Mouse (Mus musculus): Measurements from ENCODE around the gene Scube2.

Gene Scube2

GRCm38 (mm10) chr7:109795564-109795963, 69.9 kb downstream of the Scube2 start:
- no peak for DNase-seq (ENCODE audit: low read depth)

GRCm38 (mm10) chr7:109794556-109794955, 70.9 kb downstream of the Scube2 start:
- DNase-seq (ENCODE audit: low read depth): no peak

GRCm38 (mm10) chr7:109792759-109793158, 72.7 kb downstream of the Scube2 start:
- no peak for DNase-seq (ENCODE audit: low read depth)

DNA sequence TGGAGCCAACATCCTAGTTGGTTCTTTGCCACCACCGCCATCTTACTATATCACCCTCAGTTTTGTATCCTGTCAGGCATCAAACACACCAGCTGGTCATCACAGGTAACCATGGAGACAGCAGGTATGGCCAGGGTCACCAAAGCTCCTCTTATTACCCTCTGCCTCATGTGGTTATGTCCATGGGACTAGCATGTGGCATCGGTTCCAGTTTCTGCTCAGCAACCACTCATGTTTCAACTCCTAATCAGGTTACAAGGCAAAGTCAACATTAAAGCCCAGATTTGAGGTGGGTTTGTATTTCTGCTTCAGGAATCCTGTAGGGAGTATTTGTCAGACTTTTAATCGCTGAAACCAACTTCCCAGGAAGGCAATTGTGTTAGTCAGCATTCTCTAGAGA, 74.7 kb downstream of the Scube2 start:
- DNase-seq (ENCODE audit: low read depth): no peak

GRCm38 (mm10) chr7:109787860-109788259, 77.6 kb downstream of the Scube2 start:
- no peak for DNase-seq (ENCODE audit: low read depth)

DNA sequence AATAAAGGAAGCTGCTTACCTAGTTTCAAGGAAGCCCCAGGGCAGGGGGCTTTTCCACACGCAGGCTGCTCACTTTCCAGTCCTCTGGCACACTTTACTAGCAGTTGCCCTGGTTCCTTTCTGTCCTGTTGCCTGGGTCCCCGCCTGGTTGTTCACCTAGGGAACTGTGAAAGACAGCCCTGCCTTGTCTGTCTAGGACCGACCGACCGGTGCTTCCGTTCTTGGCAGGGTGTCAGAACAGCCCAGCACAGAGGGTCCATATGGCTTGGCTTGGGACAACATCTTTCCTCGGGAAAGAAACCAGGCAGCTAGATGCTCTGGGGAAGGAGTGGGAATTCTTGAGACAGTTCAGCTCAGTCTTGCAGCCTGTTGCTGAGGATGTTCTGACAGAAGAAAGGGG, 82.2 kb downstream of the Scube2 start:
- DNase-seq (ENCODE audit: low read depth): no peak

- no peak for DNase-seq (ENCODE audit: low read depth)
These were observed 83.8 kb downstream of the Scube2 start, which contains the start of gene Nrip3 for GRCm38 (mm10) chr7:109781470-109782203. Gene Nrip3 (minus strand): TSS chr7:109782025.

GRCm38 (mm10) chr7:109781087-109781469, 84.4 kb downstream of the Scube2 start:
- DNase-seq (ENCODE audit: low read depth): no peak

DNA sequence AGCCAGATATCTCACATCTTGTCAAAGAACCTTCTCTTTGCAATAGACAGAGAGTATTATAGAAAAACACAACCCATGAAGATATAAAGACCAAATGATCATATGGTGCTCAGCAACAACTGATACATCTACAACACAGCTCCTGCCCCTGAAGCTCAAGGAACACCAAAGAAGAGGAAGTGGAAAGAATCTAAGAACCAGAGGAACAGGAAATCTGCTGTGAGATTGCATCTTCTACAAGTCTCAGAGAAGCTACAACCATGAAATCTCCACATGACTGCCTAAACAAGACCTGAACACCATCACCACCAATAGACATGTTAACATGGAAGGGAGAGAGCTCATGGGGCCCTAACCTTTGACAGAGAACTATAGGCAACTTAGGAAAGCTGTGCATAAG, 93.2 kb downstream of the Scube2 start:
- DNase-seq (ENCODE audit: low read depth): no peak

DNA sequence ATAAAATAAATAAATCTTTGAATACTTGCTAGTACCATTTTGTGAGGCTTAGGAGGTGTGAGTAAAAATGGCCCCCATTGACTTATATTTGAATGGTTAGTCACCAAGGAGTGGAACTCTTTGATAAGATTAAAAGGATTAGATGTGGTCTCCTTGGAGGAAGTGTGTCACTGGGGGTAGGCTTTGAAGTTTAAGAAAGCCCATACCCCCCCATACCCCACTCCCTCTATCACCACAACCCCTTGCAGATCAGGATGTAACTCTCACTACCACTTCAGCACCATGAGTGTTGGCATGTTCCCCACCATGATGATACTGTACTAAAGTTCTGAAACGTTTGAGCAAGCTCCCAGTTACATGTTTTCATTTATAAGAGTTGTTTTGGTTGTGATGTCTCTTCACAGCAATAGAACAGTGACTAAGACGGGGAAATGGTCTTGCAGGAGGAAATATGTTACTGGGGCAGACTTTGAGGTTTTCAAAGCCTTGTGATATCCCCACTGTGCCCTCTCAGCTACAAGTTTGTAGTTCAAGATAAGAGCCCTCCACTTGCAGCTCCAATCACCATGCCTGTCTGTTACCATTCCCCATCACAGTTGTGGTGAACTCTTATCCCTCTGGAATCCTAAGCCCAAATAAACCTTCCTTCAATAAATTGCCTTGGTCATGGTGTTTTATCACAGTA, 96.6 kb downstream of the Scube2 start:
- no peak for DNase-seq (ENCODE audit: low read depth)

DNA sequence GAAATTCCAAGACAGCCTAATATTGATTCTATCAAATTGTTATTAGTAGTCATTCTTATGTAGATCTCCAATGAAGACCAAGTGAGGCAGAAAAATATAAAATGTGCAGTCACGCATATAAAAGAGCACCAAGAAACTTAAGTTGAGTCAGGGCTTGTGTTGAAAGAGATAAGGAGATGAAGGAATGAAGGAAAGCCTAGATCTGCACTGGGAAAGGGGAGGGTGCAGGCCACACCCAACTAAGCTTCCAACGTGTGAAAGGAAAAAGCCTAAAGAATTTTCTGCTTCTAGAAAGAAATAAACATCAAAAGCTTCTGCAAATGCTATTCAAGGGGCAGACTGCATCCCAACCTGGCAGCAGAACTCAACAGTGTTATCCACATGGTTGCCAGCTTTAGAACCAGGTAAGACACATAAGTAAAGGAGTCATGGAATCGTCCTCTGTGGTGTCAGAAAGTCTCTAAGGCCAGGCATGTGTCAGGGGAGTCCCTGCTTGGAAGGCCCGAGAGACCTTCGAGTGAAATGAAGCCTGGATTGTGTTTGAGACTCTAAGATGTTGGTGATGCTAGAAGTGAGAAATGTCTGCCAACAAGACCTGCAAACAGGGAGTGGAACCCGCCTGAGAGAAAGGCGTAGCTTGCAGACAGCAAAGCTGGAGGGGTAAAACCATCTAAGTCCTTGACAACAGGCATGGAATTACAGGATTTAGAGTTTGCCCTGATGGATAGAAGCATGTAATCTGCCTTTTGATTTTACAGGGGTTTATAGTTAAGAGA, 97.7 kb downstream of the Scube2 start:
- DNase-seq (ENCODE audit: low read depth): no peak

GRCm38 (mm10) chr7:109764009-109764408, 101.5 kb downstream of the Scube2 start:
- no peak for DNase-seq (ENCODE audit: low read depth)

DNA sequence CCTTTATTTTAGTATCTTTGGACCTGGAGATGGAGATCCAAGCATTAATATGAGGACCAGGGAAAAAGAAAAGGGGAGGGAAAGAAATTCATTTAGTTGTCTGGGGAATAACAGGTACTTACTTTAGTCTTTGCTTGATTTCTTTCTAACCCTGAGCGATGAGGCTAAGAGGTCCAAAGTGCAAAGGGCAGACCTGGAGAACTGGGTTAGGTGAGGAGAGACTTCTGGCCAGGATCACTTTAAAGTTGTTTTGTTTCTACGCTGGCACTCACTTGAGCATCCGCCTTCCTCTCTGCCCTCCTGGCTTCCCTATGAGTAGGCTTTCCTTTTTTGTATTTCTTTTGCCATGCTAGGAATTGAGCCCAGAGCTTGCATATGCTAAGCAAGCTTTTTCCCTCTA, 109.2 kb downstream of the Scube2 start:
- no peak for DNase-seq (ENCODE audit: low read depth)

GRCm38 (mm10) chr7:109754034-109754433, 111.4 kb downstream of the Scube2 start:
- no peak for DNase-seq (ENCODE audit: low read depth)

DNA sequence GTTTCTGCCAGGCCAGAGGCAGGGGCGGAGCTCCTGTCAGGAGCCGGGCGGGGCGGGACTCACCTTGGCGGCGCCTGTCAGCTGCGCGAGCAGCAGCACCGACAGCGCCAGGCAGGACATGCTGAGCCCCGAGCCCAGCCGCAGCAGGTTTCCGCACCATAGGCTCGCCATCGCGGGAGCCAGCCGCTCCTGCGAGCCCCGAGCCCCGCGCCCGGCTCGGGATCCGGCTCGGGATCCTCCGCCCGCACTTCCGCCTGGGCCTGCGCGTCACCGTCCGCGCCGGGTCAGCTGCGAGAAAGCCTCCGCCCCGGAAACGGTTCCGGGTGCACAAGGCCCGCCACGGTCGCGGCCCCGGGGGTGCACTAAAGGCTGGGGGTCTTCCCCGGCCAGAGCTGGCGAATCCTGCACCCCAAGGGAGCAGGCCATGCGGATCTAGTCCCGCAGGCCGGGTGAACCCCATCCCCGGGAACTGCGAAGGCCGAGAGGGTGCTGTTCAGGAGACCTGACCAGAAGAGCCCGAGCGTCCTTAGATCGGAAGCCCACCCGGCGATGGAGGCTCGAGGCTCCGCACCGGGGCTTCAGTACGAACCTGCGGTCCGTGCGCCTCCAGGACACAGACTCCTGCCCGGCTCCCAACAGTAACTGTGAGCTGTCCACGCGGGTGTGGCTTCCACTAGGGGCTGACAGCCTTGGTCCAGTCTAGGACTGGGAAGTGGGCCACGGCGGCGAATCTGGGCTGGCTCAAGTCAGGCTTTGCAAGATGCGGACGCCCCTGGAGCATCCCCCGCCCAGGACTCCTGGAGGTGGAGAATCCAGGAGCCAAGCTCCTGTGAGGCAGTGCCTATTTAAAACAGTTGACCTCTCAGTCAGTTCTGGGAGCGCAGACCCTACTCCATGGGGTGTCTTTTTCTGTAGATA, 113.2 kb downstream of the Scube2 start, which contains the start of gene Tmem9b:
Gene Tmem9b, minus strand, starts transcription at position 868 of the 918 bp plus-strand sequence.
- no peak for DNase-seq (ENCODE audit: low read depth)

DNA sequence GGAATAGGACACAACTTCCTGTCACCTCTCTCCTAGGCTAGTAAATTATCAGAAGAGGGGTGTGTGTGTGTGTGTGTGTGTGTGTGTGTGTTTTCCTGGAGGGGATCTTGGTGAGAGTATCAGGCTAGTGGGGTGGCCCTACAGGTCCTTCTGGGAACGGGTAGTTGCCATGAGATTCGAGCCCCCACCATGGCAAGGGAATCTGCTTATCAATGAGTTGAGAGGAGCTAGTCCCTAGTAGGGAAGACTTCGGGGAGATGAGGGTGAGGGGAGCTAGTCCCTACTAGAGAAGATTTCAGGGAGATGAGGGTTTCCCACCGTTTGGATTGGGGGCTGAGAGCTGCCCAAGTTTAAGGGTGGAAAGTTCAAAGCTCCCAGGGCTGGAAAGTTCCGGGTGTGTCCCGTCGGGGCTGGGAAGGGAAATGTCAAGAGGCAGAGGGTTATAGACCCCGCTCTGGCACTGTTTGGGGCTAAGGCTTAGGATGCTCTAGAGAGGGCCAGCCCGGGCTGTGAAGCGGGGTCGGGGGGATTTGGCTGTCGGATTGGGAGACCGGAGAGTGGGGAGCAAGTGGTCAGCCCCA, 114.0 kb downstream of the Scube2 start:
- DNase-seq (ENCODE audit: low read depth): no peak
